Mouse (Mus musculus) myocyte (in vitro differentiated cells): ENCODE results near the gene Iqsec2.

Experiments
- MAX ChIP-seq: IDR thresholded peaks from one replicate; pipeline ENCODE4 v1.6.1; 2011; ENCODE audit warnings: low read depth, mild to moderate bottlenecking, control low read depth
- POLR2A ChIP-seq: IDR thresholded peaks from one replicate; pipeline ENCODE4 v1.6.1; 2011; ENCODE audit warnings: low read depth, mild to moderate bottlenecking, control low read depth, moderate library complexity; ENCODE audit not compliant: insufficient read length
- POLR2AphosphoS2 ChIP-seq: IDR thresholded peaks from one replicate; pipeline ENCODE4 v1.6.1; 2011; ENCODE audit warnings: low read depth, control low read depth; ENCODE audit not compliant: insufficient read length
- REST ChIP-seq: IDR thresholded peaks from one replicate; pipeline ENCODE4 v1.6.1; 2011; ENCODE audit warnings: mild to moderate bottlenecking, control low read depth, moderate library complexity; ENCODE audit not compliant: insufficient read depth, insufficient read length
- SRF ChIP-seq: IDR thresholded peaks from one replicate; pipeline ENCODE4 v1.6.1; 2011; ENCODE audit warnings: low read depth; ENCODE audit not compliant: control insufficient read depth, insufficient read length
- TCF12 ChIP-seq: IDR thresholded peaks from one replicate; pipeline ENCODE4 v1.6.1; 2011; ENCODE audit warnings: mild to moderate bottlenecking, control low read depth; ENCODE audit not compliant: poor library complexity, insufficient read depth, severe bottlenecking
- USF1 ChIP-seq: IDR thresholded peaks from one replicate; pipeline ENCODE4 v1.6.1; 2011; ENCODE audit warnings: low read depth, mild to moderate bottlenecking, control low read depth, moderate library complexity

GRCm38 (mm10) chrX:152097572-152097971, 46.5 kb upstream of the Iqsec2 start:
- TF ChIP-seq TCF12, result no peak
- no peak for TF ChIP-seq REST
- TF ChIP-seq USF1, result no peak
- TF ChIP-seq POLR2AphosphoS2, result no peak
- no peak for TF ChIP-seq POLR2A
- TF ChIP-seq SRF, result no peak
- no peak for TF ChIP-seq MAX
